Mouse (Mus musculus): Measurements from ENCODE around the gene Slc35d3. TPM values are rescaled to one million over a fixed set of nuclear protein-coding genes. Genes with fewer than 3 reads are reported as not detected.

Gene Slc35d3
- total and polyA plus RNA-seq, 3 experiments: not detected

GRCm38 (mm10) chr10:19818723-19819355 is 32.4 kb downstream of the Slc35d3 start:
- peaks cover 0 to 9% of the 10 kb centered on the region in 2 experiments; a peak in 1 of 4 replicates for H3K4me1 ChIP-seq (ENCODE audit: control insufficient read depth in 1 of 2, insufficient read depth in 2 of 2, low read length in 2 of 2)
- no peak overlapping the region for H3K4me3 ChIP-seq (ENCODE audit: control insufficient read depth in 1 of 2, insufficient read depth in 1 of 2, low read depth in 2 of 2, low read length in 2 of 2)
- peaks cover 0 to 4% of the 10 kb centered on the region in 2 experiments; a peak in 2 of 4 replicates for H3K36me3 ChIP-seq (ENCODE audit: control insufficient read depth in 1 of 2, insufficient read depth in 2 of 2, low read length in 2 of 2)
- no peak overlapping the region for H3K9ac ChIP-seq (ENCODE audit: control insufficient read depth, low read depth, low read length, poor library complexity, severe bottlenecking)
- H3K79me2 ChIP-seq (ENCODE audit: control insufficient read depth, insufficient read depth, low read length, poor library complexity): no peaks in the 10 kb centered on the region
- no peaks in the 10 kb centered on the region; a peak in 1 of 4 replicates for H3K27me3 ChIP-seq (ENCODE audit: control insufficient read depth in 1 of 2, insufficient read depth in 2 of 2, low read length in 2 of 2)
- H3K9me3 ChIP-seq (replicated peaks; ENCODE audit: insufficient read depth, low read length): no peaks in the 10 kb centered on the region
- TF ChIP-seq HCFC1 (IDR thresholded peaks at IDR 0.05; ENCODE audit: low read depth, low read length) (no peak), POLR2AphosphoS2 (IDR thresholded peaks at IDR 0.05; ENCODE audit: low read length) (no peak)
- H3K27ac ChIP-seq (ENCODE audit: control insufficient read depth, low read depth, low read length): no peak overlapping the region
- DNase-seq (ENCODE audit: low read depth, low spot score): no peak

- H3K4me1 ChIP-seq (ENCODE audit: control insufficient read depth in 1 of 2, insufficient read depth in 2 of 2, low read length in 2 of 2): peaks cover 0 to 4% of the 10 kb centered on the region in 2 experiments; a peak in 1 of 4 replicates
- TF ChIP-seq MAX (IDR thresholded peaks at IDR 0.05; ENCODE audit: low read length): no peak
- no peak for TF ChIP-seq ELF1 (IDR thresholded peaks at IDR 0.05; ENCODE audit: low read depth, low read length)
- peak; percentile 45; the same call in 1 of the 2 replicates for TF ChIP-seq TAL1 (IDR thresholded peaks at IDR 0.05; ENCODE audit: low read length)
- TF ChIP-seq EP300 (IDR thresholded peaks at IDR 0.05; ENCODE audit: low read depth in 1 of 2, low read length in 2 of 2): peak in 1 of 2 experiments; percentile 53; a peak in 2 of 4 replicates
Measured at GRCm38 (mm10) chr10:19815371-19815770, 35.9 kb downstream of the Slc35d3 start.

GRCm38 (mm10) chr10:19811436-19812172 is 39.7 kb downstream of the Slc35d3 start:
- Histone ChIP-seq H3K79me2 (ENCODE audit: control insufficient read depth, insufficient read depth, low read length, poor library complexity) (no peaks in the 10 kb centered on the region), H3K4me3 (ENCODE audit: control insufficient read depth in 1 of 2, insufficient read depth in 1 of 2, low read depth in 2 of 2, low read length in 2 of 2) (no peak overlapping the region), H3K36me3 (ENCODE audit: control insufficient read depth in 1 of 2, insufficient read depth in 2 of 2, low read length in 2 of 2) (no peaks in the 10 kb centered on the region), H3K4me1 (ENCODE audit: control insufficient read depth in 1 of 2, insufficient read depth in 2 of 2, low read length in 2 of 2) (peaks cover 0 to 4% of the 10 kb centered on the region in 2 experiments; a peak in 1 of 4 replicates), H3K27ac (ENCODE audit: control insufficient read depth, low read depth, low read length) (no peak overlapping the region), H3K9ac (ENCODE audit: control insufficient read depth, low read depth, low read length, poor library complexity, severe bottlenecking) (no peak overlapping the region), H3K9me3 (replicated peaks; ENCODE audit: insufficient read depth, low read length) (no peaks in the 10 kb centered on the region), H3K27me3 (ENCODE audit: control insufficient read depth in 1 of 2, insufficient read depth in 2 of 2, low read length in 2 of 2) (no peaks in the 10 kb centered on the region; a peak in 2 of 4 replicates)
- TF ChIP-seq NRF1 (IDR thresholded peaks at IDR 0.05; ENCODE audit: insufficient read depth, low read depth, low read length, poor library complexity, severe bottlenecking) (no peak), RAD21 (IDR thresholded peaks at IDR 0.05; ENCODE audit: low read depth, low read length) (peak; percentile 52), CTCF (IDR thresholded peaks at IDR 0.05 in 2 of 3, conservative IDR thresholded peaks at IDR 0.05 in 1 of 3; ENCODE audit: control insufficient read depth in 1 of 3, insufficient read depth in 1 of 3, low read depth in 2 of 3, low read length in 3 of 3, poor library complexity in 1 of 3, severe bottlenecking in 1 of 3) (peak; percentile 26 to 66 (median 51)), ZKSCAN1 (IDR thresholded peaks at IDR 0.05; ENCODE audit: low read depth, low read length) (no peak), SMC3 (IDR thresholded peaks at IDR 0.05; ENCODE audit: low read depth, low read length) (peak; percentile 70), EP300 (IDR thresholded peaks at IDR 0.05; ENCODE audit: low read depth in 1 of 2, low read length in 2 of 2) (no peak), ZC3H11A (IDR thresholded peaks at IDR 0.05; ENCODE audit: low read depth, low read length) (peak; percentile 40)
- DNase-seq (ENCODE audit: low read depth, low spot score): peak; percentile 31

More at GRCm38 (mm10) chr10:19815371-19815770, 35.9 kb downstream of the Slc35d3 start:
- Histone ChIP-seq H3K27me3 (ENCODE audit: control insufficient read depth in 1 of 2, insufficient read depth in 2 of 2, low read length in 2 of 2) (no peaks in the 10 kb centered on the region), H3K27ac (ENCODE audit: control insufficient read depth, low read depth, low read length) (no peak overlapping the region), H3K9ac (ENCODE audit: control insufficient read depth, low read depth, low read length, poor library complexity, severe bottlenecking) (no peak overlapping the region), H3K79me2 (ENCODE audit: control insufficient read depth, insufficient read depth, low read length, poor library complexity) (no peaks in the 10 kb centered on the region), H3K9me3 (replicated peaks; ENCODE audit: insufficient read depth, low read length) (no peaks in the 10 kb centered on the region), H3K4me3 (ENCODE audit: control insufficient read depth in 1 of 2, insufficient read depth in 1 of 2, low read depth in 2 of 2, low read length in 2 of 2) (no peak overlapping the region), H3K36me3 (ENCODE audit: control insufficient read depth in 1 of 2, insufficient read depth in 2 of 2, low read length in 2 of 2) (no peaks in the 10 kb centered on the region)
- DNase-seq (ENCODE audit: low read depth, low spot score): peak; percentile 48

Measured in MEL (cell line).